Mouse (Mus musculus) midbrain, embryonic 14.5 days (tissue): ENCODE data around the gene Olfr821. TPM values are rescaled to one million over a fixed set of nuclear protein-coding genes. Genes with fewer than 3 reads are reported as not detected.
"Not testable (repeated sequence)": the region's sequence is repeated elsewhere in the genome, so short reads cannot be mapped to it uniquely, and the experiment has no call there.

ENCODE experiments used
- ATAC-seq: fragments of 200-750 bp; cut with Nextera tagmentation; 2 replicates; pipeline ENCODE4 v1.8.0; 2017; ENCODE audit warnings: moderate number of reproducible peaks, moderate library complexity; ENCODE audit not compliant: low FRiP score, low TSS enrichment
- DNase-seq: peaks from one replicate; pipeline ENCODE4 v3.0.0-alpha.2; 2015
- H3K27ac ChIP-seq: fragments of 300-500 bp; sonication (generic); replicated peaks from 2 replicates; pipeline ENCODE4 v1.5.1; 2014; ENCODE audit warnings: mild to moderate bottlenecking, low read depth, low read length, moderate library complexity
- H3K27me3 ChIP-seq: fragments of 300-500 bp; sonication (generic); 2 replicates; pipeline ENCODE4 v1.6.1; 2014; ENCODE audit warnings: low read length, control low read depth, mixed read lengths; ENCODE audit not compliant: control insufficient read depth, insufficient read depth
- H3K36me3 ChIP-seq: fragments of 300-500 bp; sonication (generic); 2 replicates; pipeline ENCODE4 v1.6.1; 2014; ENCODE audit warnings: low read length, control low read depth; ENCODE audit not compliant: control insufficient read depth, insufficient read depth
- H3K4me1 ChIP-seq: fragments of 300-500 bp; sonication (generic); 2 replicates; pipeline ENCODE4 v1.6.1; 2014; ENCODE audit warnings: mild to moderate bottlenecking, antibody characterized with exemption, low read length, control low read depth; ENCODE audit not compliant: control insufficient read depth, insufficient read depth
- H3K4me2 ChIP-seq: fragments of 300-500 bp; sonication (generic); 2 replicates; pipeline ENCODE4 v1.6.1; 2014; ENCODE audit warnings: mild to moderate bottlenecking, low read length, moderate library complexity
- H3K4me3 ChIP-seq: fragments of 300-500 bp; sonication (generic); replicated peaks from 2 replicates; pipeline ENCODE4 v1.5.1; 2014; ENCODE audit warnings: low read depth, low read length
- H3K9ac ChIP-seq: fragments of 300-500 bp; sonication (generic); replicated peaks from 2 replicates; pipeline ENCODE4 v1.6.1; 2014; ENCODE audit warnings: mild to moderate bottlenecking, low read length, moderate library complexity
- H3K9me3 ChIP-seq: fragments of 300-500 bp; sonication (generic); 2 replicates; pipeline ENCODE4 v1.6.1; 2016; ENCODE audit warnings: low read length, control low read depth, mixed read lengths; ENCODE audit not compliant: control insufficient read depth
- WGBS: fragments of 180-500 bp; shearing (Covaris S2); extraction: QIAGEN DNeasy Blood & Tissue Kit; methylation state at CpG from one replicate; pipeline ENCODE4 v1.1.7; 2014; 5-methylcytosine and 5-hydroxymethylcytosine counted together
- polyA plus RNA-seq: library from polyadenylated mRNA; unstranded; fragments of >200 nt; fragmentation: Nextera tagmentation; extraction: Ambion mirVana; gene quantifications from 2 replicates; pipeline ENCODE4 v1.2.1, GENCODE M21; 2014

The Olfr821 gene
- not detected in 2 replicates for polyA plus RNA-seq

DNA sequence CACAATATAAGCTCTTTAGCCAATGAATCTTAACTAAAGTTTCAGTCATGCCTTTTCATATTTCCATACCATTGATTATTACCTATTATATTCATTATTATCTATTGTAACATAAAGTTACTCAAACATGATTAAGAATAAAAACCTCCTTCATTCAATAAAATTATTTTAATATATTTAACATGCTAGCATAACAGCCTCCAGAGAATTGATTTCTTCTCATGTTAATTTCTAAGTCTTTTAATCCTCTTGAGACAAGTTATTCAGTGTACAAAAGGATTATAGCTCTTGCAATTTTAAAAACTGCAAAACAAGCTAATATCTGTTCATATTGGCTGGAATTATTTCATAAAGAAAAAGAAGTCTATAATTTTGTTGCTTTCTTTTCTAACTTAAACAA lies at the start of gene Olfr821:
Gene Olfr821, plus strand, starts transcription at position 301 of the 400 bp plus-strand sequence.
- Histone ChIP-seq H3K9ac (no peak within 1 kb of the TSS), H3K4me1 (no peaks in the 10 kb centered on the region), H3K36me3 (no peaks in the 10 kb centered on the region), H3K4me3 (no peak within 1 kb of the TSS), H3K9me3 (no peaks in the 10 kb centered on the region), H3K4me2 (no peak within 1 kb of the TSS), H3K27ac (no peak within 1 kb of the TSS), H3K27me3 (no peaks in the 10 kb centered on the region)
- DNase-seq (no peak), ATAC-seq (no peak)

DNA sequence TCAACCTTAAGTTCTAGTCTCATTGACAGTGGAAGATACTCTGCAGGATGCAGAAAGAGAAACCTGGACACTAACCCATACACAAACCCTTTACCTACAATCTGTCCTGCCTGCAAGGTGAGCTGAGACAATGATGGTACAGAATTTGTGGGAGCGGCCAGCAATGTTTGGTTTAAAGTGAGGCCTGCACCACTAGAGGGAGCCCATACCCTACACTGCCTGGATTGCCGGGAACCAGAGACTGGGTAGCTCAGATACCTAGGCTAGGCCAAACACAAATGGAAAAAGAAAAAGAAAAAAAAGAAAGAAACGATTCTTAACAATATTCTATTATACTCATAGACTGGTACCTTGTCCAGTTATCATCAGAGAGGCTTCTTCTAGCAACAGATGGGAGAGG lies 48.3 kb upstream of the Olfr821 start:
- WGBS: no CpG with 5 or more reads among the region's 3 CpGs
- DNase-seq, H3K27me3 ChIP-seq, H3K9ac ChIP-seq, ATAC-seq, H3K9me3 ChIP-seq, H3K4me3 ChIP-seq, H3K4me1 ChIP-seq, H3K4me2 ChIP-seq, H3K27ac ChIP-seq, H3K36me3 ChIP-seq: not testable (repeated sequence)

DNA sequence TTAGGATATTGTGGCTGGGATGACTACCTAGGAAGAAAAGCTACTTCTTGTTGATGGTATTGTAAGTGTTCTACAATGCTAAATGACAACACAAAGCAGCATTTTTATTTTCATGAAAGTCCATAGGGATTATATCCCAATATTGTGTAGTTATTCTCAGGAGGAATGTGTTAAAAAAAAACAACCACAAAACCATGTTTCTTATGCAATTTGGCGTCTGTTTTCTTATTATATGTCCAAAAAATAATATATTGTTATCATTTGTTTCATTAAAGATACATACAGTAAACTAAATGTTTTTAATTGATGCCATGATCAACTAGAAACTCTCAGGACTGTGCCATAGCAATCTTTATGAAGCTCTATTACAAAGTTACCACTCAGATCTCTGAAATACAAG lies 45.2 kb upstream of the Olfr821 start, which contains the start of gene Gm10310:
Gene Gm10310, minus strand, starts transcription at position 101 of the 400 bp plus-strand sequence.
- not testable (repeated sequence) for H3K4me3 ChIP-seq, H3K9me3 ChIP-seq, H3K27ac ChIP-seq, DNase-seq, H3K4me1 ChIP-seq, H3K9ac ChIP-seq, ATAC-seq, H3K36me3 ChIP-seq, H3K27me3 ChIP-seq, H3K4me2 ChIP-seq
- no CpG with 5 or more reads among the region's 1 CpGs for WGBS

DNA sequence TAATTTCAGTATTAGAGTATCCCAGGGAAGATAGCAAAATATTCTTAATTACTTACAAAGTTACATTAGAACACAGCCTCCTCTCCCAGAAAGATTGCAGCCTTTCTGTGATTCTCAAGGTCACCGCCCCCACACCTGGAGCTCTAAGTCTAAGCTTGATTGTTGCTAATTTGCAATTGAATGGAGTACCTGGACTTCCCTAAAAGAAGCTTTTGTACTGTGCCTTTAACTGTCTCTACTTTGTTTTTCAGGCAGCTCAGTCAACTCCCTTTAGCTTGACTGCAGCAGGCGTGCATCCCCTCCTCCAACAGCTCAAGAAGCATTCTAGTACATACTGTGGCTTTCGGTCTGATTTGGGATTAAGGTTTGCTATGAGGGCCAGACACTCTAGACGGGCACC lies 26.0 kb upstream of the Olfr821 start:
- not testable (repeated sequence) for H3K9me3 ChIP-seq, ATAC-seq, H3K27me3 ChIP-seq, DNase-seq, H3K4me3 ChIP-seq, H3K4me2 ChIP-seq, H3K36me3 ChIP-seq, H3K9ac ChIP-seq, H3K27ac ChIP-seq, H3K4me1 ChIP-seq
- 90% methylated on average over 4 of the region's 4 CpGs for WGBS

DNA sequence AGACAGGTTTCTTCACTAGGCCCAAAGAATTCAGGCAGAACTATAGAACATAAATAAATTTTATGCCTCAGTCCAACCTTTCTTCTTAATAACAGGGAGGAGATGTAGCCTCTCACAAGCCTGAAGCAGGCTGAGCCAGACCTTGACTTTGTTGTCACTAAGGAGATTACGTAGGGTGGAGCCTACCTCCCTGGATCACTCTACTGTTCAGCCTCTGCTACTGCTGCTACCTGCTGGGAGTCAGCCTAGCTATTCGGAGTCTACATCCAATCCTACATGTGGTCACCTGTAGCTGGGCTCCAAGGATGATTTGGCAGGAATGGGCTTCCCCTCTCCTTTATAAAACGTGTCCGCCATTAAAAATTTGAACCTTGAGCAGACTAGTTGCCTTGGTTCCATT lies 24.8 kb upstream of the Olfr821 start:
- not testable (repeated sequence) for H3K9ac ChIP-seq, H3K9me3 ChIP-seq, H3K27me3 ChIP-seq, H3K27ac ChIP-seq, ATAC-seq, H3K4me3 ChIP-seq, H3K4me2 ChIP-seq, DNase-seq, H3K36me3 ChIP-seq, H3K4me1 ChIP-seq
- 88% methylated on average over 4 of the region's 4 CpGs for WGBS

DNA sequence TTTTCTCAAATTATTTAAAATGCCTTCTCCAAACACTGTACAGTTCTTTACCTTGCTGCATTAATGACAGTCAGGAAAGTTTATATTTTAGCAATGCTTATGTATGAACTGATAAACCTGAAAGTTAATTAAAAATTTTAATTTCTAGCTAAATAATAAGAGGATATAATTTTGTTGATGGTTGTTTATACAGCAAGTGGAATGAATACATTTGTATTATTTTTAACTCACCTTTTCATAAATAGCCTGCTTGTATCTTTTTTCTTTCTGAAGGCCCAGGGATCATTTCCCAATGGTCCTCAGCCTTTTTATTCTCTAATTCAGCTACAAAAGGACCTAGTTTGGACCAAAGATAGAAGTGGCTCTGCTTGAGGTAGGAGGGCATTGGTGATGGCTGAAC lies 17.8 kb upstream of the Olfr821 start, which contains the start of gene Olfr820:
Gene Olfr820, plus strand, starts transcription at position 301 of the 400 bp plus-strand sequence.
- H3K4me1 ChIP-seq: no peaks in the 10 kb centered on the region
- no peak within 1 kb of the TSS for H3K4me2 ChIP-seq
- no peak within 1 kb of the TSS for H3K4me3 ChIP-seq
- no peaks in the 10 kb centered on the region for H3K27me3 ChIP-seq
- H3K9ac ChIP-seq: no peak within 1 kb of the TSS
- ATAC-seq (no peak), DNase-seq (no peak)
- H3K9me3 ChIP-seq: no peaks in the 10 kb centered on the region
- H3K36me3 ChIP-seq: no peaks in the 10 kb centered on the region
- H3K27ac ChIP-seq: no peak within 1 kb of the TSS

DNA sequence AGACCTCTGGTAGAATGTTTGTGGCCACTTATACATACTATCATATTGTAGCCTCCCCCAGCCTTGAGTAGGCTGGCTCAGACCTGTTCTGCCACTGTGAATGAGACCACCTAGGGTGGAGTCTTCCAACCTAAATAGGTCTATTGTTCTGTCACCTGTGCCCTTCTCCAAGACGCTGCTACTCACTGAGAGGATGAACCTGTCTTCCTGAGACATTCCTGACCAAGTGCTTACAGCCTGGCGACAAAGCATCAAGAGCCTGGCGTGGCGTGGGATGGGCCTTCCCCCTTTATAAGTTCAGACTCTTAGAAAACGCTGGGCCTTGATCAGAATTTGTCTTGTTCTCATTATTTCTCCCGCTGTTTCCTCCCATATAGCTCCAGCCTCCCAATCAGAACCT lies 6.9 kb downstream of the Olfr821 start:
- H3K27me3 ChIP-seq: no peaks in the 10 kb centered on the region
- no peaks in the 10 kb centered on the region for H3K36me3 ChIP-seq
- no peaks in the 10 kb centered on the region for H3K9me3 ChIP-seq
- H3K4me2 ChIP-seq: no peak overlapping the region
- ATAC-seq: no peak
- H3K4me3 ChIP-seq: no peak overlapping the region
- 67% methylated on average over 6 of the region's 6 CpGs for WGBS
- no peak overlapping the region for H3K27ac ChIP-seq
- no peak for DNase-seq
- H3K9ac ChIP-seq: no peak overlapping the region
- no peaks in the 10 kb centered on the region for H3K4me1 ChIP-seq

DNA sequence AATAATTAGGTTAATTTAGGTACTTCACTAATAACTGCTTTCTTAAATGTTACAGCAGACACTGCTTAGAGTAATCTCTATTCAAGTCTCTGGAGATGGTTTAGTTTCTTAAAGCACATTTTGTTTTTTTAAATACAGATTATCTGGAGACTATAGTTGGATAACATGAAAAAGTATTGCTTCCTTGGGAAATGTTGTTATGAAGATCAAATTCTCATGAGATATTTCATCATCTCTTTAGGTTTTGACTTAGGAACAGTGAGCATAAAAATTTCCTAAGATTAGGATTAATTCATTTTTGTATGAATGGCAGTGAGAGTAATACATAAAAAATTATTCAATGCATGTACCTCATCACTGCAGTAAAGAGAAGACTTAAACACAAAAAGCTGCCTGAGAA lies 40.8 kb downstream of the Olfr821 start, which contains the start of gene Olfr822:
Gene Olfr822, plus strand, starts transcription at position 301 of the 400 bp plus-strand sequence.
- no peaks in the 10 kb centered on the region for H3K4me1 ChIP-seq
- H3K4me3 ChIP-seq: no peak within 1 kb of the TSS
- no peak for DNase-seq
- no peak within 1 kb of the TSS for H3K4me2 ChIP-seq
- no peak for ATAC-seq
- H3K9ac ChIP-seq: no peak within 1 kb of the TSS
- no peaks in the 10 kb centered on the region for H3K9me3 ChIP-seq
- H3K27ac ChIP-seq: no peak within 1 kb of the TSS
- H3K36me3 ChIP-seq: no peaks in the 10 kb centered on the region
- H3K27me3 ChIP-seq: no peaks in the 10 kb centered on the region
